Mouse (Mus musculus) heart, adult 2 months (tissue): ENCODE results near the gene Atp11a. TPM values are rescaled to one million over a fixed set of nuclear protein-coding genes. Genes with fewer than 3 reads are reported as not detected.

Source experiments
- DNase-seq, 2 experiments: peaks; one replicate each; pipeline ENCODE4 v3.0.0; 2021
- H3K27ac ChIP-seq: fragments of 200-600 bp; 2 replicates; pipeline ENCODE4 v1.8.1; 2022
- H3K27me3 ChIP-seq: fragments of 200-500 bp; 2 replicates; pipeline ENCODE4 v1.6.1; 2012; ENCODE audit warnings: mild to moderate bottlenecking, low read length, inconsistent platforms, mixed read lengths; ENCODE audit not compliant: control insufficient read depth, insufficient read depth
- H3K36me3 ChIP-seq: fragments of 200-500 bp; 2 replicates; pipeline ENCODE4 v1.6.1; 2012; ENCODE audit warnings: low read length, inconsistent platforms; ENCODE audit not compliant: control insufficient read depth, insufficient read depth
- H3K4me1 ChIP-seq: fragments of 200-500 bp; 2 replicates; pipeline ENCODE4 v1.6.1; 2011; ENCODE audit warnings: low read length; ENCODE audit not compliant: control insufficient read depth, insufficient read depth
- H3K4me3 ChIP-seq: fragments of 200-600 bp; 2 replicates; pipeline ENCODE4 v1.8.1; 2022
- H3K79me2 ChIP-seq: fragments of 200-500 bp; replicated peaks from 2 replicates; pipeline ENCODE4 v1.6.1; 2012; ENCODE audit warnings: mild to moderate bottlenecking, inconsistent platforms, low read length, moderate library complexity, mixed read lengths; ENCODE audit not compliant: control insufficient read depth, insufficient read depth
- H3K9ac ChIP-seq: fragments of 200-500 bp; 2 replicates; pipeline ENCODE4 v1.6.1; 2012; ENCODE audit warnings: low read depth, mild to moderate bottlenecking, control low read depth, inconsistent platforms, low read length, mixed read lengths
- CTCF ChIP-seq: fragments of 200-600 bp; IDR thresholded peaks from 2 replicates; pipeline ENCODE4 v1.8.1; 2022; ENCODE audit warnings: antibody characterized with exemption, mild to moderate bottlenecking, moderate library complexity
- EP300 ChIP-seq: fragments of 200-500 bp; IDR thresholded peaks from 2 replicates; pipeline ENCODE4 v1.6.1; 2011; ENCODE audit warnings: low read depth, low read length, control low read depth; ENCODE audit not compliant: insufficient read depth
- POLR2A ChIP-seq: fragments of 200-500 bp; IDR thresholded peaks from 2 replicates; pipeline ENCODE4 v1.6.1; 2011; ENCODE audit warnings: mild to moderate bottlenecking, low read depth, low read length, control low read depth; ENCODE audit not compliant: insufficient read depth
- WGBS: fragments of 180-500 bp; shearing (Covaris S2); methylation state at CpG from one replicate; pipeline ENCODE4 v1.1.7; 2018; 5-methylcytosine and 5-hydroxymethylcytosine counted together
- intact Hi-C: fragments of 180-260 bp; cut with DNase I; formaldehyde crosslinking; loops from one replicate; pipeline ENCODE4 v1.15.1; 2025
- polyA plus RNA-seq: library from polyadenylated mRNA; depleted of rRNA; stranded (reverse); fragments of >200 nt; gene quantifications from 2 replicates; pipeline ENCODE4 v1.2.3, GENCODE M21; 2012
- total RNA-seq, 2 experiments: library from RNA; stranded (reverse); gene quantifications; 2 replicates each; pipeline ENCODE4 v1.2.3; 2021

Atp11a gene
- total and polyA plus RNA-seq, 3 experiments: 56.0 to 80.1 (median 79.5) TPM

DNA sequence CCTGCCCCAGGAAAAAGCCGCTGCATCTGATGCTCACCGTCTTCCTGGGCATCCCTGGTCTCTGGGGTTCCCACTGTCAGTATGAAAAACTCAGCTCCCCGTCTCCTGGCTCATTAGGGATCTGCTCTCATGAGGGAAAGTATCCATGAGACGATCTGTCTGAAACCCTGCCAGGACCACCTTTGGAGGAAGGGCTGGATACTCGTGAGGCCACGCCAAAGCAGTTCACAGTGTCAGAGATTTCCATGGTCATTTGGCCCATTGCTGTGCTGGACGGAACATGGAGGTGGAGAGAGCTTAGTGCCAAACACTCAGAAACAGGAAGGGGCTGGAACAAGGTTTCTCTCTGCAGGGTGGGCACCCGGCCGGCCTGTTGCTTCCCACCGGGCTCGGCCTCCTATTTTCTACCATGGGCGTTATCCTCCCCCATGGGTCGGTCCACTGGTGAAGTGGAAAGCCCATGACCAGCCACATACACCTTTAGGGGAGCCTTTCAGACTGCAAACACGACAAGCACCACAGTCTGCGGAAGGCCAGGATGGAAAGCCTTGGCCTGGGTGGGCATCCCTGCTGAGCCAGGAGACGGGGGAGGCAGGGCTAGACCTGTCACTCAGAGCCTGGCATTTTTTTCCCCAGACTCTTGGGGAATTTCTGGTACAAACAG, 131.1 kb downstream of the Atp11a start:
- no peak overlapping the region for H3K27ac ChIP-seq
- H3K36me3 ChIP-seq: no peaks in the 10 kb centered on the region
- no peaks in the 10 kb centered on the region for H3K27me3 ChIP-seq
- WGBS: 64% methylated on average over 16 of the region's 16 CpGs
- intact Hi-C loops: loop anchor here (5.0 kb wide), 1 partner anchor 149 kb away; the partner anchor contains the start of gene F10
- no peak for DNase-seq
- no peak overlapping the region for H3K9ac ChIP-seq
- TF ChIP-seq POLR2A: no peak
- TF ChIP-seq EP300: no peak
- no peak for TF ChIP-seq CTCF
- no peaks in the 10 kb centered on the region for H3K4me1 ChIP-seq
- no peak overlapping the region for H3K4me3 ChIP-seq
- no peaks in the 10 kb centered on the region for H3K79me2 ChIP-seq

DNA sequence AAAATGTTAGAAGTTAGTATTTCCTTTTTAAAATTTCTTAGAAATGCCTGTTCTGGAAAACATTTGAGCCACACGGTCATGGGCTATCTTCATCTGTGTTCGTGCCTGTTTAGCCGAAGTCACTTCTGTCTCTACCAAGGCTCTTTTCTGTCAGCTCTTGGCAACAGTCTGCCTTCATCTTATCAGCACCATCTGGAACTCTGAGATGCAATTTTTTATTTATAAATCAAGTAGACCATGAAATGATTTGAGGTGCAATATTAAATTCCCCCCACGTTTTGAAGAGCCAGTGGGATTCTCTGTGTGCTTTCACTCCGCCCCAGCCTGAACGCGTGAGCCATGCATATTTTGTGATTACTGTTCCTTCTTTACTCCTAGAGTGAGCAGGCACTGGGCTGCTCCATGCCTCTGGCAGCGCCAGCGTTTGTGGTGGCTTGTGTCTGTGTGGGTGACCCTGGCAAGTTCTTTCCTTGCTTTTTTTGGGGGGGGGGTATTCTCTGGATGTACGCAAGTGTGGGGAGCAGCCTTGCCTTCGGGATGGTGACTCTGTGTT, 132.3 kb downstream of the Atp11a start:
- Histone ChIP-seq H3K4me1 (no peaks in the 10 kb centered on the region), H3K79me2 (no peaks in the 10 kb centered on the region), H3K27ac (no peak overlapping the region), H3K9ac (no peak overlapping the region), H3K36me3 (no peaks in the 10 kb centered on the region), H3K4me3 (no peak overlapping the region), H3K27me3 (no peaks in the 10 kb centered on the region)
- WGBS: 81% methylated on average over 11 of the region's 11 CpGs
- DNase-seq: no peak
- TF ChIP-seq CTCF: no peak
- TF ChIP-seq POLR2A: no peak
- no peak for TF ChIP-seq EP300
- intact Hi-C loops: loop anchor here (5.0 kb wide), 1 partner anchor 148 kb away; the partner anchor contains the start of gene F10

DNA sequence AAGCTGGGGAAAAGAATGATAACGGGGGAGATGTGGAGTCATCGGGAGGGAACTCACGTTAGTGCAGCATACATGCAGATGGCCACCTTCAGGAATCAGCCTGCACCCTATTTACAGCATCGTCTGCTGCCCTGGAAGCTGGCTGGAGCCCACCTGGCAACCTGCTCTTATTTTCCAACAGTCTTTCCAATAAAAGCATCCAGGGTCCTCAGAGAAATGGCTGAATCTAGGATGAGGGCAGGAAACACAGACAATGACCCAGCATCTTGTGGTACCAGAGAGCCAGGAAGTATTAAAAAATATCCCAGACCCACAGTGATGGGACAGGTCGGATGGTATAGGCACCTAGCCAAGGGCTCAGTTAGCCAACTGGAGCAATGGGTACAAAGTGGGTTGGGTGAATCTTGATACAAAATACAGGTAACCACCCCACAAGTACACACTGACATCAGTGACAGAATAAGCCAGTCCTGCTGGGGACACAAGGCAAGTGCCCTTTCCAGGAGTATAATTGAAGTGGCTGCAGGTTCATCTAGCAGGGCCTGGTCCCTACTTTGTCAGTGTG, 136.2 kb downstream of the Atp11a start:
- no peaks in the 10 kb centered on the region for H3K36me3 ChIP-seq
- TF ChIP-seq POLR2A (no peak), EP300 (no peak), CTCF (no peak)
- H3K4me3 ChIP-seq: no peak overlapping the region
- no peak overlapping the region for H3K9ac ChIP-seq
- no peak overlapping the region for H3K27ac ChIP-seq
- H3K4me1 ChIP-seq: no peaks in the 10 kb centered on the region; the same call in 1 of the 2 replicates
- intact Hi-C loops: no loop called here
- DNase-seq: no peak
- no peaks in the 10 kb centered on the region for H3K79me2 ChIP-seq
- WGBS: 37% methylated on average over 5 of the region's 5 CpGs
- no peaks in the 10 kb centered on the region for H3K27me3 ChIP-seq

DNA sequence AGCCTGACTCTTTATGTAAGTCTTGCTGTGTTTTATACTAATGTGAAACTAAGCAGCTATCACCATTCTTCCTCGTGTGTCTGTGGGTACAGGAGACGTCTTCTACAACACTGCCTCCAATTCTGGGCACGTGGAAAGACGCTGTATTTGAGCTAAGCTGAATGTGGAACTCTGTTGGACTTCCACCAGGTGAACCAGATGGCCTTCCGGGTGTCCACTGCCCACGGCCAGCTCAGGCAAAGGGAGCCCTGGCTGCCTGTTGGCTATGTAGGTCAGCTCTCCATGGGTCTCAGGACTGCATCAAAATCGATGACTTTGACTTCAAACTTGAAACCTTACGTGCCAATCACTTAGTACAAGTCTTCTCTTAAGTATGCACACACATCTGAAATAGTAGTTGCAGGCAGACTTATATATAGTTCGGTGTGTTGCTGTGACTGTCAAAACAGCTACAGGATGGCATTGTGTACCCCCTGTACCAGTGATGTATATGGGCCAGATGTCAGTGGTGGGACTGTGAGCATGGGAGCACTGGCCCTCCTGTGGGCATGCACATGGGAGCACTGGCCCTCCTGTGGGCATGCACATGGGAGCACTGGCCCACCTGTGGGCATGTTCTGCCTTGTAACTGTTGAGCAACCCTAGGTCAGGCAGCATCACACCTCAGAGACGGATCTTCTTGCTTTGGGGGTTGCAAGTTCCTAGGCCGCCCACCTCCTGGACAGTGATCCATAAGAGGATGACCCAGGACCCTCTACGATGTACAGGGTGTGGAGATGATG, 137.2 kb downstream of the Atp11a start:
- WGBS: 81% methylated on average over 12 of the region's 12 CpGs
- no peak for DNase-seq
- intact Hi-C loops: no loop called here
- Histone ChIP-seq H3K27me3 (no peaks in the 10 kb centered on the region), H3K4me1 (peaks cover 4% of the 10 kb centered on the region), H3K4me3 (no peak overlapping the region), H3K79me2 (no peaks in the 10 kb centered on the region), H3K9ac (no peak overlapping the region), H3K36me3 (no peaks in the 10 kb centered on the region), H3K27ac (no peak overlapping the region)
- TF ChIP-seq CTCF (no peak), POLR2A (no peak), EP300 (no peak)

DNA sequence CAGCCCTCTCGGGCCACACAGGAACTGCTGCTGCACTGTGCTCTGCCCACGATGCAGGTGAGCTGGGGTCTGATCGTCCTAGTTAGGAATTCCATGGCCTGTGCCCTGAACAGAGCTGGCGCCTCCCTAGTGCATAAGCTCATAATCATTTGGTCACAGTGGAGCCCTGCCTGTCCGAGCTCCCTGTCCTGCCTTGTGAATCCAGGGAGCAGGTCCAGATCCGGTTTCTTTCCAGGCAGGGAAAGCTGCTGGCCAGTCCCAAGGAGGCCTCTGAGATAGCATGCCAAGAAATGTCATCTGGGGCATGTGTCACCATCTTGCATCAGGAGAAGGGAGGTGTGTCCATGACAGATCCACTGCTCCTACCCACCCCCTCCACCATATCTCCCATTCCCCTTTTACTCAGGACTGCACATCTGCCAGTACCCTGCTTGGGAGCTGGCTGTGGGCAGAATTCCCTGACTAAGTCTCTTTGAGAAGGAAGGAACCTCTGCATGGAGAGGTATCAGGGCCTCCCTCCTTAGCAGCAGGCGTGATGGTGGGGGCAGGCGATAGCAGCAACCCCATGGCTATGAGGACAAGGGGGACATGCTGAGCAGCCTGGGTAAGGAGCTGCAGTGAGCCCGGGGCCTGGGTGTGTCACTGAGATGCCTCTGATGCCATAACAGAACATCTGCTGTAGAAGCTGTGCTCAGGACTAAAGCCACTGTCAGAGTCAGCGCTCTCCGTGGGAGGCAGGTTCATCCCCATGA, 138.1 kb downstream of the Atp11a start:
- H3K27ac ChIP-seq: no peak overlapping the region
- H3K36me3 ChIP-seq: no peaks in the 10 kb centered on the region
- intact Hi-C loops: loop anchor here (5.0 kb wide), 3 partner anchors 82 to 312 kb away; no protein-coding TSS in a partner anchor
- H3K4me1 ChIP-seq: peaks cover 6% of the 10 kb centered on the region
- H3K4me3 ChIP-seq: no peak overlapping the region
- WGBS: 71% methylated on average over 11 of the region's 11 CpGs
- H3K27me3 ChIP-seq: no peaks in the 10 kb centered on the region
- no peak overlapping the region for H3K9ac ChIP-seq
- no peak for TF ChIP-seq CTCF
- no peak for TF ChIP-seq POLR2A
- DNase-seq: no peak
- no peaks in the 10 kb centered on the region for H3K79me2 ChIP-seq
